Mouse (Mus musculus) liver, embryonic 13.5 days (tissue): ENCODE data around the gene Acvr2a. TPM values are rescaled to one million over a fixed set of nuclear protein-coding genes. Genes with fewer than 3 reads are reported as not detected.
"Not testable (repeated sequence)": the region's sequence is repeated elsewhere in the genome, so short reads cannot be mapped to it uniquely, and the experiment has no call there.

Experiments
- ATAC-seq: fragments of 200-750 bp; cut with Nextera tagmentation; 2 replicates; pipeline ENCODE4 v1.8.0; 2017; ENCODE audit warnings: low read depth, mild to moderate bottlenecking, moderate number of reproducible peaks, moderate library complexity
- DNase-seq: peaks from one replicate; pipeline ENCODE4 v3.0.0; 2022
- H3K27ac ChIP-seq: fragments of 300-500 bp; sonication (generic); 2 replicates; pipeline ENCODE4 v1.5.1; 2015; ENCODE audit warnings: moderate library complexity, mild to moderate bottlenecking, inconsistent platforms
- H3K27me3 ChIP-seq: fragments of 300-500 bp; sonication (generic); 2 replicates; pipeline ENCODE4 v1.6.1; 2015; ENCODE audit warnings: mild to moderate bottlenecking, inconsistent platforms
- H3K36me3 ChIP-seq: fragments of 300-500 bp; sonication (generic); 2 replicates; pipeline ENCODE4 v1.6.1; 2015; ENCODE audit warnings: mild to moderate bottlenecking, inconsistent platforms
- H3K4me1 ChIP-seq: fragments of 300-500 bp; sonication (generic); replicated peaks from 2 replicates; pipeline ENCODE4 v1.6.1; 2015; ENCODE audit warnings: inconsistent platforms
- H3K4me2 ChIP-seq: fragments of 300-500 bp; sonication (generic); 2 replicates; pipeline ENCODE4 v1.6.1; 2015; ENCODE audit warnings: inconsistent platforms, mild to moderate bottlenecking, moderate library complexity
- H3K4me3 ChIP-seq: fragments of 300-500 bp; sonication (generic); replicated peaks from 2 replicates; pipeline ENCODE4 v1.5.1; 2015; ENCODE audit warnings: mild to moderate bottlenecking, inconsistent platforms
- H3K9ac ChIP-seq: fragments of 300-500 bp; sonication (generic); 2 replicates; pipeline ENCODE4 v1.6.1; 2015; ENCODE audit warnings: mild to moderate bottlenecking, inconsistent platforms
- H3K9me3 ChIP-seq: fragments of 300-500 bp; sonication (generic); replicated peaks from 2 replicates; pipeline ENCODE4 v1.6.1; 2016; ENCODE audit warnings: inconsistent platforms
- WGBS: fragments of 180-500 bp; shearing (Covaris S2); methylation state at CpG from one replicate; pipeline ENCODE4 v1.1.7; 2015; ENCODE audit not compliant: insufficient replicate concordance; 5-methylcytosine and 5-hydroxymethylcytosine counted together
- polyA plus RNA-seq: library from polyadenylated mRNA; unstranded; fragments of >200 nt; fragmentation: Nextera tagmentation; extraction: Ambion mirVana; gene quantifications from 2 replicates; pipeline ENCODE4 v1.2.1, GENCODE M21; 2015

Gene Acvr2a
- polyA plus RNA-seq, 1 experiment from 2014 or later = 2.2 TPM

DNA sequence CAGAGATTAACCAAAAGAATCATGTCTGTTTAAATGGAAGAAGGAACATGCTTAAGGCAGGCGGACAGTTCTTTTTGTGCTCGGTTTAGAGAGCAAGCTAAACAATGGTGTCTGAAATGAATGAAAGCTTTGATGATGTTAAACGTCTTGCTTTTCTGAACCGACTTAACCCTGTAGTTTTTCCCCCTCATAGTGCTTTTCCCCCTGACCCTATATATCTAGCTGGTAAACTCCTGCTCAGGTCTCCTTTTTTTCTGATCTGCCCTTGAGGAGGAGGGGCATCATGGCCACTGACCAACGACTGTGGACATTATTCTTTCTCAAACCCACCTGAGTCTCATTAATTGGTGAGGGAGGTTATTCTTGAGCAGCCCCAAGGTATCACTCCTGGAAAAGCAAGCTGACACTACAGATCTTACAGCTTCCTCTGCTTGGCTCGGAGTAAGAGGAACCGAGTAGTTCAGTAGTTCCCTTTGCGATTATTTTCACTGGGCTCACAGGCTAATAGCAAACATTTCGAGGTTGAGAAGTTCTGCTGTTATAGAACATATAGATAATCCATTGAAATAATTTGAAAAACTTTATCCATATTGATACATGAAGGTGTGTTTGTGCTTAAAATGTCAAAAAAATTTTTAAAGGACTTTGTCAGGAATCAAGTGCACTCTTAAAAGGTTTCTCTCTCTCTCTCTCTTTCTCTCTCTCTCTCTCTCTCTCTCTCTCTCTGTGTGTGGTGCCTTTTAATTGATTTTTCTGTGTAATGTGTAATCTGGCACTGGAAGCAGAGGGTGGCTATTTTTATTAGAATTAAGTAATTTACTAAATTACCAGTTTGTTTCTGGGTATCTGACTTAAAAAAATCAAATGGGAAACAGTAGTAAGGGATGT is 2.5 kb downstream of the Acvr2a start:
- Histone ChIP-seq H3K9me3 (no peaks in the 10 kb centered on the region), H3K36me3 (no peaks in the 10 kb centered on the region), H3K27ac (no peak overlapping the region), H3K4me2 (peak overlapping the region; percentile 86), H3K4me3 (peak overlapping the region; percentile 73), H3K4me1 (peaks cover 12% of the 10 kb centered on the region), H3K27me3 (peaks cover 47% of the 10 kb centered on the region), H3K9ac (no peak overlapping the region)
- 19% methylated on average over 9 of the region's 9 CpGs for WGBS
- no peak for DNase-seq
- ATAC-seq = no peak

DNA sequence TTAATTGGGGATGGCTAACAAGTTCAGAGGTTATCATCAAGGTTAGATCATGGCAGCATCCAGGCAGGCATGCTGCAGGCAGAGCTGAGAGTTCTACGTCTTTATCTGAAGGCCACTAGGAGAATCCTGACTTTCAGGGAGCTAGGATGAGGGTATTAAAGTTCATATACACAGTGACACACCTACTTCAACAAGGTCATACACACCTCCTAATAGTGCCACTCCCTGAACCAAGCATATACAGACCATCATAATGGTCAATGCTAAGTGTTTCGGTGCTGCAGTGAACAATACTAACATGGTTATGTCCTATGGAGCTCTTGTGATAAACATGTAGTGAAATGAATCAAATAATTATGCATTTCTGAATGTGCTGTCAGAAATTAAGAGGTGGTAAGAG is 12.0 kb downstream of the Acvr2a start:
- Histone ChIP-seq H3K4me3 (no peak overlapping the region), H3K4me1 (peaks cover 4% of the 10 kb centered on the region; the same call in 1 of the 2 replicates), H3K36me3 (no peaks in the 10 kb centered on the region), H3K27ac (no peak overlapping the region), H3K4me2 (no peak overlapping the region), H3K9ac (no peak overlapping the region), H3K27me3 (no peaks in the 10 kb centered on the region), H3K9me3 (no peaks in the 10 kb centered on the region)
- ATAC-seq (no peak), DNase-seq (no peak)
- WGBS = 71% methylated on average over 2 of the region's 2 CpGs

GRCm38 (mm10) chr2:48826380-48826779 is 12.5 kb downstream of the Acvr2a start:
- no peak overlapping the region for H3K4me3 ChIP-seq
- ATAC-seq = no peak

DNA sequence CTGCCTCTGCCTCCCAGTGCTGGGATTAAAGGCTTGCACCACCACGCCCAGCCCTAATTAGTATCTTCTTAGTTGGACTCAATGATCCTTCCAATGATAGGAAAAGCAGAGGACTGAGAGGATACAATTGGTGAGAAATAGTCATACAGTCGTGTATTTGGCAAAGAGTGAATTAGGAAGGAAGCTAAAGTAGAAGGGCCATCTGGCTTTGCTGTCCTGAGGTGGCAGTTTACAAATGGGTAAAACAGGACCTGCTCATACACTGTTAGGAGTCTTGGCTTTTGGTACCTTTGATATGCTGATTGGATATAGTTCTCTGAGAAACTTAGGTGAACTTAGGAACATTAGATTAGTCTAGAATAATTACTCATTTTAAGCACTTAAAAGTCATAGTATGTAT is 16.6 kb downstream of the Acvr2a start:
- H3K4me3 ChIP-seq = no peak overlapping the region
- WGBS = 58% methylated on average over 2 of the region's 2 CpGs
- H3K4me1 ChIP-seq = peaks cover 4% of the 10 kb centered on the region; the same call in 1 of the 2 replicates
- H3K27me3 ChIP-seq = no peaks in the 10 kb centered on the region
- no peaks in the 10 kb centered on the region for H3K36me3 ChIP-seq
- no peak overlapping the region for H3K4me2 ChIP-seq
- DNase-seq = no peak
- ATAC-seq = no peak
- no peak overlapping the region for H3K9ac ChIP-seq
- no peak overlapping the region for H3K27ac ChIP-seq
- no peaks in the 10 kb centered on the region for H3K9me3 ChIP-seq

More at GRCm38 (mm10) chr2:48826380-48826779, 12.5 kb downstream of the Acvr2a start:
- Histone ChIP-seq H3K27me3 (no peaks in the 10 kb centered on the region), H3K9ac (no peak overlapping the region), H3K9me3 (no peaks in the 10 kb centered on the region), H3K36me3 (no peaks in the 10 kb centered on the region), H3K27ac (no peak overlapping the region), H3K4me1 (peaks cover 4% of the 10 kb centered on the region; the same call in 1 of the 2 replicates), H3K4me2 (no peak overlapping the region)
- no peak for DNase-seq

GRCm38 (mm10) chr2:48832305-48832704 is 18.4 kb downstream of the Acvr2a start:
- no peak for DNase-seq
- WGBS = 59% methylated on average over 5 of the region's 5 CpGs

DNA sequence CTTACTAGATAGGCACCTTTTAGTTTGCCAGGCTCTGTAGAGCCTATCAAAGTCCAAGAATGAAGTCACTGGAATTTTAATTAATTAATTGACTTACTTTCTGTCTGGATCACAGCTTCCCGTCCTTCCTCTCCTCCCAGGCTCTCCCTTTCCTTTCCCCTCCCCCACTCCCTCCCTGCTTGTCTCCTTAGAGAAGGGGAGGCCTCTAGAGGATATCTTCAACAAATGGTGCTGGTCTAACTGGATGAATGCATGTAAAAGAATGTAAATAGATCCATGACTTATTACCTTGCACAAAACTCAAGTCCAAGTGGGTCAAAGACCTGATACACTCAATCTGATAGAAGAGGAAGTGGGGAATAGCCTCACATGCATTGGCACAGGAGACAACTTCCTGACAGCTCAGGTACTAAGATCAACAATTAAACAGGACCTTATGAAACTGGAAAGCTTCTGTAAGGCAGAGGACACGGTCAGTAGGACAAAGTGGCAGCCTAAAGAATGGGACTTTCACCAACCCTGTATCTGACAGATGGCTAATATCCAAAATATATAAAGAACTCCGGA is 20.1 kb downstream of the Acvr2a start:
- ATAC-seq (no peak), DNase-seq (no peak)
- H3K27me3 ChIP-seq = no peaks in the 10 kb centered on the region
- no peak overlapping the region for H3K9ac ChIP-seq
- no peak overlapping the region for H3K4me3 ChIP-seq
- H3K4me1 ChIP-seq = no peaks in the 10 kb centered on the region
- H3K4me2 ChIP-seq = no peak overlapping the region
- no peak overlapping the region for H3K27ac ChIP-seq
- H3K36me3 ChIP-seq = no peaks in the 10 kb centered on the region
- 42% methylated on average over 3 of the region's 3 CpGs for WGBS
- no peaks in the 10 kb centered on the region for H3K9me3 ChIP-seq

More at GRCm38 (mm10) chr2:48832305-48832704, 18.4 kb downstream of the Acvr2a start:
- H3K27ac ChIP-seq = no peak overlapping the region
- H3K27me3 ChIP-seq = no peaks in the 10 kb centered on the region
- H3K9me3 ChIP-seq = no peaks in the 10 kb centered on the region
- H3K9ac ChIP-seq = no peak overlapping the region
- no peaks in the 10 kb centered on the region for H3K4me1 ChIP-seq
- no peak overlapping the region for H3K4me3 ChIP-seq
- ATAC-seq = no peak
- no peaks in the 10 kb centered on the region for H3K36me3 ChIP-seq
- H3K4me2 ChIP-seq = no peak overlapping the region

DNA sequence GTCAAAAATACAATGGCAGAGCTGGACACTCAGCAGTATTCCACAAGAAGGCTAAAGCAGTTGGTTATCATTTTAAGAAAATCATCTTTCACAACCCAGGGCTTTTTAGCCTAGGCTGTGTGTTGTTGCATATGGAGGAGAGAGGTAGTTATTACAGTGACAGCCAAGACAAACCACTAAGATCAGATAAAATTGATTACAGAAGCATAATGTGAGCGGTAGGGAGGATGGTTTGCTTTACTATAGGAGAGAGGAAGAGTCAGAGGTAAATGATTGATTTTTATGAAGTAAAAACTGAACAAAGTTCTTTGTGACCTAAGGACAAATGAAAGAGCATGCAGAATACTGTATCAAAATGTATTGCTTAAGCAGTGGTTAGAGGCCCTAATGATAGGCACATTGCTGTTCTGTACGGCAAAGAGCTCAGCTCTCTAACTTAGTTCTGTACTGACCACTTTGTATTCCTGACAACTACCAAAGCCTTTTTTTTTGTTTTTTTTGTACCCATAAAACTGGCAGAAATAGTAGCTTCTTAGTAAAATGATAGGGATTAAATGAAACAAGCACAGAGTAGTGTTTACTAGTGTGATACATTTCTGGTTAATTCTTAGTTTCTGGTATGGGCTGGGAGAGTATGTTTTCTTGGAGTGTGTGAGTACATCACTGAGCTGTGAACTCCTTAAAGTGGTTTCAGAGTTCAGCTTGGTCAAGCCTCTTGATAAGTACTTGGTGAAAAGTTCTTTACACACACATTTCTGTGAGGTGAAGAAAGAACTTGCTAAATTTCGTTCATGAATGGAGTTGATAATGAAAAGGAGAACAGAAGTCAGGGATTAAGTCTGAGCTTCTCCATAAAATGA is 27.9 kb downstream of the Acvr2a start:
- 43% methylated on average over 3 of the region's 3 CpGs for WGBS
- H3K9me3 ChIP-seq = no peaks in the 10 kb centered on the region
- no peak overlapping the region for H3K27ac ChIP-seq
- no peaks in the 10 kb centered on the region for H3K36me3 ChIP-seq
- no peaks in the 10 kb centered on the region for H3K4me1 ChIP-seq
- no peak overlapping the region for H3K4me3 ChIP-seq
- no peak overlapping the region for H3K4me2 ChIP-seq
- H3K27me3 ChIP-seq = no peaks in the 10 kb centered on the region
- no peak for ATAC-seq
- H3K9ac ChIP-seq = no peak overlapping the region
- no peak for DNase-seq

DNA sequence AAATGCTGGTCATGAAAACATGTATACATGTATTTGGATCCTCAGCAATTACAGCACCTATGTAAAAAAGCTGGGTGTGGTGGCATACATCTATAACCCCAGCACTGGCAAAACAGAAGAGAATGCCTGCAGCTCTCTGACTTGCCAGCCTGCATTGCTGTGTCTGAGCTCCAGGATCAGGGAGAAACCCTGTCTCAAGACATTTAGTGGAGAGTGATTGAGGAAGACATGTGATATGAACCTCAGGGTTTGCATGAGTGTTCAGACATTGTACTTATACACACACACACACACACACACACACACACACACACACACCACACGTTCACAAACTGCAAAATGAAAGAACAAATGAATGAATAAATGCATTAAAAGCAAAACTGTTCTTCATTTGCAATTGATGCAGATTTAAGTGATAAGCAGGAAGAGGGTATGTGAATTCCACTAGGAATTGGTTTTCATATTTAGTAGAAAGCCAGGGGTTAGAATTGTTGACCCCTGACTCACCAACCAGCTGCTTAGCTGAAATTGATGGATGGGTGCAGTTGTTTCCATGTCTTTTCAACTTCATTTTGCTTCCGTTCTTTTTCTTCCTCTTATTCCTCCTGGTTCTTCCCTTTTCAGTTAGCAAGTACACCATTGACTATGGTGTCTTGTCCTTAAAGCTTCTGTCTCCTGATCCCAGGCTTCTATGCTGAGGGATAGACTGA is 32.9 kb downstream of the Acvr2a start:
- no peak overlapping the region for H3K9ac ChIP-seq
- no peaks in the 10 kb centered on the region for H3K27me3 ChIP-seq
- WGBS = 42% methylated on average over 2 of the region's 2 CpGs
- no peaks in the 10 kb centered on the region for H3K9me3 ChIP-seq
- no peak overlapping the region for H3K4me3 ChIP-seq
- ATAC-seq (no peak), DNase-seq (no peak)
- H3K4me1 ChIP-seq = no peaks in the 10 kb centered on the region
- no peaks in the 10 kb centered on the region for H3K36me3 ChIP-seq
- no peak overlapping the region for H3K4me2 ChIP-seq
- no peak overlapping the region for H3K27ac ChIP-seq

DNA sequence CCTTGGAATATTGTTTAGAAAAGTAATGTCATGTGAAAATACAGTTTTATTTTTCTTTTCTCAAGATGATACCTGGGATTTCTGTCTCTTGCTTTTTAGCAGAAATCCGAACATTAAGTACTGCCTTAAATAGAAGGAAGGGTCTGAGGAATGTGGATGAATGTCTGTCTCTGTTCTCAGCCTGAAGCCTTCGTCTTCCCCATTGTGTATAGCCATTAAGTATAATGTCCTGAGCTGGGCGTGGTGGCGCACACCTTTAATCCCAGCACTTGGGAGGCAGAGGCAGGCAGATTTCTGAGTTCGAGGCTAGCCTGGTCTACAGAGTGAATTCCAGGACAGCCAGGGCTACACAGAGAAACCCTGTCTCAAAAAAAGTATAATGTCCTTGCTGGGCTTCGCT is 51.7 kb downstream of the Acvr2a start:
- H3K27me3 ChIP-seq = not testable (repeated sequence)
- WGBS = 69% methylated on average over 6 of the region's 6 CpGs

DNA sequence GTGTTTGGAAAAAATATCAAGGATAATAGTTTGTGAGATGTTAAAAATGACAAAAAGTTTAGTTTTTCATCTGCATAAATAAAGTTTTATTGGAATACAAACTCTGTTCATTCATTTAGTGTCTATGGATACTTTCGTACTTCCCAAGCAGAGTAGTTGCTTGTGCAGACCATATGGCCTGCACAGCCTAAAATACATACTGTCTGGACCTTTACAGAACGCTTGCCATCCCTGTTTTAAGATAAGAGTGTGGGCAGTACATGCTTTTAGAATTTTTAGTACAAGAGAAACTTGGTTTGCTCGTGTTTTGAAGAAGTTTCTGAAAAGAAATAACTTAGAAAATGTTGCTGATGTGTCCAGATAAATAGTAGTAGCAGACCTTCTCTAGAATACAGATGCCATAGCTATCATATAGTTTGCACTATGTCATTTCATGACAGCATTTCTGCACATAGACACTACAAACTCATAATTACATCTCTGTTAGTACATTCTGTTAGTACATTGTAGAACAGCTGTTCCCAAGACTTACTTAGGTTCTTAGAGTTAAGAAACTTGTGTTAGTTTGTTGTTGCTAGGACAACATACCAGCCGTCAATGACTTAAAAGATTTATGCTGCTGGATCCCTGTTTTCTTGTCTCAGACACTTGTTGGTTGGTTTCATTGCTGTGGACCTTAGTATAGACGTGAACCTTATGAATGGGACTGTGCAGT is 54.4 kb downstream of the Acvr2a start:
- H3K9ac ChIP-seq = no peak overlapping the region
- no peak for ATAC-seq
- 52% methylated on average over 5 of the region's 5 CpGs for WGBS
- DNase-seq = no peak
- no peaks in the 10 kb centered on the region for H3K27me3 ChIP-seq
- no peaks in the 10 kb centered on the region for H3K4me1 ChIP-seq
- H3K4me3 ChIP-seq = no peak overlapping the region
- no peak overlapping the region for H3K4me2 ChIP-seq
- no peaks in the 10 kb centered on the region for H3K36me3 ChIP-seq
- no peaks in the 10 kb centered on the region for H3K9me3 ChIP-seq
- no peak overlapping the region for H3K27ac ChIP-seq

More for the DNA sequence above, 51.7 kb downstream of the Acvr2a start:
- H3K4me1 ChIP-seq, DNase-seq, ATAC-seq, H3K4me3 ChIP-seq, H3K36me3 ChIP-seq, H3K4me2 ChIP-seq, H3K9me3 ChIP-seq, H3K9ac ChIP-seq, H3K27ac ChIP-seq: not testable (repeated sequence)
